Mouse (Mus musculus) intestine, postnatal 0 days (tissue): ENCODE data around the gene Nsl1. TPM values are rescaled to one million over a fixed set of nuclear protein-coding genes. Genes with fewer than 3 reads are reported as not detected.

Experiments used
- ATAC-seq: fragments of 200-750 bp; cut with Nextera tagmentation; 2 replicates; pipeline ENCODE4 v1.8.0; 2017; ENCODE audit warnings: mild to moderate bottlenecking, moderate TSS enrichment, moderate library complexity
- H3K27ac ChIP-seq: fragments of 300-500 bp; sonication (generic); 2 replicates; pipeline ENCODE4 v1.5.1; 2014; ENCODE audit warnings: mild to moderate bottlenecking, low read depth, low read length, moderate library complexity
- H3K27me3 ChIP-seq: fragments of 300-500 bp; sonication (generic); replicated peaks from 2 replicates; pipeline ENCODE4 v1.6.1; 2014; ENCODE audit warnings: low read length, mixed read lengths; ENCODE audit not compliant: control insufficient read depth, insufficient read depth
- H3K36me3 ChIP-seq: fragments of 300-500 bp; sonication (generic); 2 replicates; pipeline ENCODE4 v1.6.1; 2014; ENCODE audit warnings: mild to moderate bottlenecking, moderate library complexity; ENCODE audit not compliant: control insufficient read depth, insufficient read depth
- H3K4me1 ChIP-seq: fragments of 300-500 bp; sonication (generic); replicated peaks from 2 replicates; pipeline ENCODE4 v1.6.1; 2014; ENCODE audit warnings: antibody characterized with exemption, low read length, mixed read lengths; ENCODE audit not compliant: control insufficient read depth, insufficient read depth
- H3K4me2 ChIP-seq: fragments of 300-500 bp; sonication (generic); replicated peaks from 2 replicates; pipeline ENCODE4 v1.6.1; 2014; ENCODE audit warnings: low read depth, mild to moderate bottlenecking, moderate library complexity
- H3K4me3 ChIP-seq: fragments of 300-500 bp; sonication (generic); 2 replicates; pipeline ENCODE4 v1.5.1; 2014; ENCODE audit warnings: low read depth, low read length
- H3K9ac ChIP-seq: fragments of 300-500 bp; sonication (generic); 2 replicates; pipeline ENCODE4 v1.6.1; 2014; ENCODE audit warnings: mild to moderate bottlenecking, low read depth, low read length
- H3K9me3 ChIP-seq: fragments of 300-500 bp; sonication (generic); 2 replicates; pipeline ENCODE4 v1.6.1; 2016; ENCODE audit warnings: mixed run types; ENCODE audit not compliant: control insufficient read depth
- CTCF ChIP-seq: sonication (generic); IDR thresholded peaks from 2 replicates; pipeline ENCODE4 v1.5.1; 2016; ENCODE audit warnings: low read depth, mild to moderate bottlenecking, control low read depth, antibody characterized with exemption, moderate library complexity
- WGBS: fragments of 180-500 bp; shearing (Covaris S2); extraction: QIAGEN DNeasy Blood & Tissue Kit; methylation state at CpG from one replicate; pipeline ENCODE4 v1.1.7; 2014; 5-methylcytosine and 5-hydroxymethylcytosine counted together
- polyA plus RNA-seq: library from polyadenylated mRNA; unstranded; fragments of >200 nt; fragmentation: Nextera tagmentation; extraction: Ambion mirVana; gene quantifications from 2 replicates; pipeline ENCODE4 v1.2.1, GENCODE M21; 2015

Gene Nsl1
- polyA plus RNA-seq, 1 experiment from 2014 or later: 3.8 TPM

- WGBS: 48% methylated on average over 16 of the region's 16 CpGs
- peak; percentile 86 for ATAC-seq
- Histone ChIP-seq H3K9ac (no peak overlapping the region), H3K36me3 (peaks cover 9% of the 10 kb centered on the region; the same call in 1 of the 2 replicates), H3K4me2 (peak overlapping the region; percentile 9; the same call in 1 of the 2 replicates), H3K27ac (peak overlapping the region; percentile 96), H3K9me3 (no peaks in the 10 kb centered on the region), H3K4me1 (0 out of 2 replicates have a peak, but pooled peaks cover 3% of the 10 kb centered on the region), H3K27me3 (no peaks in the 10 kb centered on the region), H3K4me3 (no peak overlapping the region)
- TF ChIP-seq CTCF: no peak
These were observed 9.6 kb downstream of the Nsl1 start for GRCm38 (mm10) chr1:191072329-191072913.

DNA sequence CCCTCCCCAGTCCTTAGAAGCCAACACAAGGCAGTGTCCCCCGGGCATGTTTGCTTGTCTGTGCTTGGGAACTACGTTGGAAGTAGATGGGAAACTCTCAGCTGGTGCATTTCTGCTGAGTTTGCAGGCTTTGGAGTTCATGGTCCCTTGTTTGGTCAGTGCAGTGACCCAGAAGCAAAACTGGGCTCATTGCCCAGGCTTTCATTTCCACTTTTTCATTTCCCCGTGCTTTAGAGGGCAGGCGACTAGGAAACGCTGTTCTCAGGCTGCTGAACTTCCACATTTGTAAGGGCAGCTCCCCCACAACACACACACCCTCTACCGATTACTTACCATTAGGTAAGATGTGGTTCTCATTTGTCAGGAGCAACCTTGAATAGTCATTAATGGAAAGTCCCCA is 10.2 kb downstream of the Nsl1 start:
- Histone ChIP-seq H3K4me3 (no peak overlapping the region), H3K27me3 (no peaks in the 10 kb centered on the region), H3K9me3 (no peaks in the 10 kb centered on the region), H3K9ac (peak overlapping the region; percentile 34; the same call in 1 of the 2 replicates), H3K36me3 (peaks cover 11% of the 10 kb centered on the region; the same call in 1 of the 2 replicates), H3K27ac (peak overlapping the region; percentile 96), H3K4me1 (0 out of 2 replicates have a peak, but pooled peaks cover 3% of the 10 kb centered on the region), H3K4me2 (peak overlapping the region; percentile 9; the same call in 1 of the 2 replicates)
- no peak for TF ChIP-seq CTCF
- 34% methylated on average over 6 of the region's 6 CpGs for WGBS
- ATAC-seq: peak; percentile 26; the same call in 1 of the 2 replicates

DNA sequence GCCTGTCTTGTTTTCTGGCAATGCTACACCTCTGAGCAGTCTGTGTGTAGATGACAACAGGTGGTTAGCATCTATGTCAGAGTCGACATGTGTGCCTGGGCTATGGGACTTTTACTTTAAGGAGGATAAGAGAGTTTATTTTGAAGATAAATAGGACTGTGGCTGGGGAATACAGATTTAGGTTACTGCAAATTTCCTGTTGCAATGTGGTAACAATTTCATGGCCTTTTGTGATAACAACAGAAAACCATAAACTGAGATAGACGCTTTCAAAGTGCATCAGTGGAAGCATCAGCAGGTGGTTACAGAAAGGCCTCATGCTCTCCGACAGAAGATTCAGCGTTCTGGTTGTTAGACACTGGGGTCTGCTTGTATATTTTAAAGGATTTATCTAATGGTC is 10.7 kb downstream of the Nsl1 start:
- Histone ChIP-seq H3K9me3 (no peaks in the 10 kb centered on the region), H3K27me3 (no peaks in the 10 kb centered on the region), H3K4me3 (no peak overlapping the region), H3K4me1 (0 out of 2 replicates have a peak, but pooled peaks cover 3% of the 10 kb centered on the region), H3K4me2 (no peak overlapping the region), H3K27ac (peak overlapping the region; percentile 96), H3K9ac (peak overlapping the region; percentile 34; the same call in 1 of the 2 replicates), H3K36me3 (peaks cover 16% of the 10 kb centered on the region; the same call in 1 of the 2 replicates)
- no peak for TF ChIP-seq CTCF
- 61% methylated on average over 4 of the region's 4 CpGs for WGBS
- ATAC-seq: no peak

- WGBS: 33% methylated on average over 10 of the region's 10 CpGs
- Histone ChIP-seq H3K27me3 (no peaks in the 10 kb centered on the region), H3K36me3 (peaks cover 20% of the 10 kb centered on the region; the same call in 1 of the 2 replicates), H3K4me3 (no peak overlapping the region), H3K27ac (peak overlapping the region; percentile 54), H3K9me3 (no peaks in the 10 kb centered on the region), H3K4me1 (0 out of 2 replicates have a peak, but pooled peaks cover 3% of the 10 kb centered on the region), H3K4me2 (peak overlapping the region; percentile 27; the same call in 1 of the 2 replicates), H3K9ac (no peak overlapping the region)
- peak; percentile 91 for TF ChIP-seq CTCF
- no peak for ATAC-seq
These were observed 12.5 kb downstream of the Nsl1 start for GRCm38 (mm10) chr1:191075199-191075883.

DNA sequence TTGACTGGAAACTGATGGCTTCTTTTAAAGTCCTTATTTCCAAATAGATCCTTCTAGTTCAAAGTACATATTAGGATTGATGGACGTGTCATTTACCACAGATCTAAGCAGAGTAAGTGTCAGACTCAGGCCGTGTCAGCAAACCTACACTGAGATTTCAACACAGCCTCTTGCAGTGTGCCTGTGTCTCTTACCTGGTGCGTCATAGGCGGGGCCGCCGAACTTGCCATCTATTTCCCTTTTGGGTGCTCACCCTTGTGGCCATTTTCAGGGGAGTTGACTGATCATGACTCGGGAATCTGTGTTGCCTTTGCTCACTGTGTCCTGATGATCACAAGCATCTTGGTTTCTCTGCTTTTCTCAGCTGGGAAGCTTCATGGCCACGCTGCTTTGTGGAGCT is 20.4 kb downstream of the Nsl1 start:
- WGBS: 70% methylated on average over 8 of the region's 8 CpGs
- H3K4me2 ChIP-seq: no peak overlapping the region
- TF ChIP-seq CTCF: no peak
- peaks cover 20% of the 10 kb centered on the region for H3K36me3 ChIP-seq
- no peak overlapping the region for H3K27ac ChIP-seq
- no peak overlapping the region for H3K4me3 ChIP-seq
- H3K4me1 ChIP-seq: no peaks in the 10 kb centered on the region
- no peaks in the 10 kb centered on the region for H3K27me3 ChIP-seq
- H3K9ac ChIP-seq: no peak overlapping the region
- no peak for ATAC-seq
- no peaks in the 10 kb centered on the region for H3K9me3 ChIP-seq

GRCm38 (mm10) chr1:191084951-191085559 is 22.2 kb downstream of the Nsl1 start:
- TF ChIP-seq CTCF: peak; percentile 79
- H3K27ac ChIP-seq: no peak overlapping the region
- WGBS: 73% methylated on average over 5 of the region's 5 CpGs
- no peaks in the 10 kb centered on the region for H3K4me1 ChIP-seq
- H3K27me3 ChIP-seq: no peaks in the 10 kb centered on the region
- no peak overlapping the region for H3K4me2 ChIP-seq
- no peak for ATAC-seq
- H3K36me3 ChIP-seq: peaks cover 14% of the 10 kb centered on the region
- H3K4me3 ChIP-seq: no peak overlapping the region
- H3K9ac ChIP-seq: no peak overlapping the region
- no peaks in the 10 kb centered on the region for H3K9me3 ChIP-seq
